8 mouse cellular contexts compared by ENCODE assay signal in genomic region chr7:105581094-105581703, GRCm38 (mm10). TPM values are rescaled to one million over a fixed set of nuclear protein-coding genes. Genes with fewer than 3 reads are reported as not detected.
A peak's percentile ranks its signal among the peaks of the same experiment; 100 is the strongest.
DNase-seq lines count a peak whose midpoint lies in the region; ATAC-seq and TF ChIP-seq lines count a peak whose summit lies in the region.

TSS of gene Apbb1 (minus strand) at chr7:105581653.

- ATAC-seq in forebrain, embryonic 11.5 days (replicated peaks; ENCODE audit: low FRiP score): peak; percentile 94
- ATAC-seq in heart, embryonic 14.5 days (ENCODE audit: insufficient number of reproducible peaks, insufficient read depth, low FRiP score, low read depth): peak; percentile 91
- peak; percentile 90 for ATAC-seq in liver, embryonic 13.5 days (ENCODE audit: low read depth)
- peak; percentile 88 for ATAC-seq in stomach, embryonic 14.5 days (ENCODE audit: insufficient number of reproducible peaks, insufficient read depth, low FRiP score, low read depth)

- H3K36me3 ChIP-seq in ES-Bruce4 (ENCODE audit: control insufficient read depth, insufficient read depth, low read length, poor library complexity, severe bottlenecking): no peaks in the 10 kb centered on the region
- no peaks in the 10 kb centered on the region for H3K36me3 ChIP-seq in forebrain, embryonic 11.5 days (ENCODE audit: control insufficient read depth, insufficient read depth, low read length)
- no peaks in the 10 kb centered on the region for H3K36me3 ChIP-seq in heart, embryonic 14.5 days (ENCODE audit: control insufficient read depth, insufficient read depth, low read length)
- no peaks in the 10 kb centered on the region for H3K36me3 ChIP-seq in liver, embryonic 13.5 days
- H3K36me3 ChIP-seq in stomach, embryonic 14.5 days (ENCODE audit: control insufficient read depth, insufficient read depth, low read length): no peaks in the 10 kb centered on the region

- H3K4me2 ChIP-seq in forebrain, embryonic 11.5 days (ENCODE audit: low read depth, low read length, severe bottlenecking): peak within 1 kb of the TSS; percentile 69
- H3K4me2 ChIP-seq in heart, embryonic 14.5 days (ENCODE audit: low read length): peak within 1 kb of the TSS; percentile 57
- peak within 1 kb of the TSS; percentile 80 for H3K4me2 ChIP-seq in liver, embryonic 13.5 days
- H3K4me2 ChIP-seq in stomach, embryonic 14.5 days (replicated peaks; ENCODE audit: low read depth, low read length): peak within 1 kb of the TSS; percentile 76

- H3K4me1 ChIP-seq in ES-Bruce4 (ENCODE audit: control insufficient read depth, insufficient read depth, low read length): no peaks in the 10 kb centered on the region
- peaks cover 4% of the 10 kb centered on the region for H3K4me1 ChIP-seq in forebrain, embryonic 11.5 days (replicated peaks; ENCODE audit: control insufficient read depth, insufficient read depth, low read length)
- peaks cover 0 to 13% of the 10 kb centered on the region in 2 experiments; a peak in 2 of 4 replicates for H3K4me1 ChIP-seq in heart, embryonic 14.5 days (ENCODE audit: control insufficient read depth in 2 of 2, insufficient read depth in 2 of 2, low read length in 2 of 2)
- H3K4me1 ChIP-seq in liver, embryonic 13.5 days (replicated peaks): peaks cover 14% of the 10 kb centered on the region
- H3K4me1 ChIP-seq in stomach, embryonic 14.5 days (ENCODE audit: control insufficient read depth, insufficient read depth, low read length): 0 out of 2 replicates have a peak, but pooled peaks cover 8% of the 10 kb centered on the region

- H3K27me3 ChIP-seq in ES-Bruce4 (ENCODE audit: control insufficient read depth, insufficient read depth, low read length, poor library complexity, severe bottlenecking): no peaks in the 10 kb centered on the region; the same call in 1 of the 2 replicates
- no peaks in the 10 kb centered on the region for H3K27me3 ChIP-seq in forebrain, embryonic 11.5 days (ENCODE audit: control insufficient read depth, insufficient read depth, low read length)
- H3K27me3 ChIP-seq in heart, embryonic 14.5 days (ENCODE audit: control insufficient read depth, insufficient read depth, low read length): no peaks in the 10 kb centered on the region
- peaks cover 33% of the 10 kb centered on the region for H3K27me3 ChIP-seq in liver, embryonic 13.5 days
- H3K27me3 ChIP-seq in stomach, embryonic 14.5 days (ENCODE audit: control insufficient read depth, insufficient read depth, low read length): no peaks in the 10 kb centered on the region

- H3K9me3 ChIP-seq in ES-Bruce4 (replicated peaks; ENCODE audit: control insufficient read depth, insufficient read depth, low read length, poor library complexity, severe bottlenecking): no peaks in the 10 kb centered on the region
- no peaks in the 10 kb centered on the region for H3K9me3 ChIP-seq in forebrain, embryonic 11.5 days (ENCODE audit: control insufficient read depth, low read length)
- no peaks in the 10 kb centered on the region for H3K9me3 ChIP-seq in heart, embryonic 14.5 days (ENCODE audit: control insufficient read depth, low read length)
- no peaks in the 10 kb centered on the region for H3K9me3 ChIP-seq in liver, embryonic 13.5 days (replicated peaks)
- H3K9me3 ChIP-seq in stomach, embryonic 14.5 days (ENCODE audit: control insufficient read depth, low read depth, low read length): no peaks in the 10 kb centered on the region

- no peak for TF ChIP-seq CTCF in ES-Bruce4 (IDR thresholded peaks at IDR 0.05; ENCODE audit: low read depth, low read length)

- peak within 1 kb of the TSS; percentile 90 for H3K4me3 ChIP-seq in ES-Bruce4 (ENCODE audit: low read depth, low read length)
- H3K4me3 ChIP-seq in forebrain, embryonic 11.5 days (ENCODE audit: low read depth, low read length): peak within 1 kb of the TSS; percentile 78
- peak within 1 kb of the TSS; percentile 54 to 91 for H3K4me3 ChIP-seq in heart, embryonic 14.5 days (ENCODE audit: control insufficient read depth in 1 of 2, insufficient read depth in 1 of 2, low read depth in 1 of 2, low read length in 2 of 2)
- H3K4me3 ChIP-seq in liver, embryonic 13.5 days (replicated peaks): peak within 1 kb of the TSS; percentile 64
- peak within 1 kb of the TSS; percentile 75 for H3K4me3 ChIP-seq in stomach, embryonic 14.5 days (ENCODE audit: low read depth, low read length)

- DNase-seq in c-Kit-positive CD71-positive TER-119-positive erythroid progenitor cells, embryonic 14.5 days (ENCODE audit: low spot score): peak; percentile 12
- DNase-seq in forebrain, embryonic 11.5 days (ENCODE audit: low spot score): peak; percentile 91
- DNase-seq in kidney, postnatal 10 days: peak; percentile 86
- DNase-seq in liver, embryonic 13.5 days: peak; percentile 40
- DNase-seq in natural killer cell, adult 2 months (ENCODE audit: low spot score in 2 of 2): peak; percentile 26 to 48

- peak within 1 kb of the TSS; percentile 13 for H3K9ac ChIP-seq in ES-Bruce4 (ENCODE audit: low read depth, poor library complexity, severe bottlenecking)
- H3K9ac ChIP-seq in forebrain, embryonic 11.5 days (ENCODE audit: low read length): peak within 1 kb of the TSS; percentile 80
- H3K9ac ChIP-seq in heart, embryonic 14.5 days (ENCODE audit: low read length): peak within 1 kb of the TSS; percentile 58
- H3K9ac ChIP-seq in liver, embryonic 13.5 days: peak within 1 kb of the TSS; percentile 68
- peak within 1 kb of the TSS; percentile 49 for H3K9ac ChIP-seq in stomach, embryonic 14.5 days (replicated peaks; ENCODE audit: low read depth, low read length)

- no peak for TF ChIP-seq EP300 in ES-Bruce4 (IDR thresholded peaks at IDR 0.05; ENCODE audit: insufficient read depth, low read depth, low read length)

- no peak for TF ChIP-seq POLR2A in ES-Bruce4 (IDR thresholded peaks at IDR 0.05; ENCODE audit: insufficient read depth, low read length)

- WGBS in forebrain, embryonic 11.5 days: under 1% methylated on average over 32 of the region's 54 CpGs
- WGBS in heart, embryonic 14.5 days: under 1% methylated on average over 46 of the region's 54 CpGs
- WGBS in liver, embryonic 13.5 days (ENCODE audit: insufficient replicate concordance): under 1% methylated on average over 54 of the region's 54 CpGs
- under 1% methylated on average over 51 of the region's 54 CpGs for WGBS in stomach, embryonic 14.5 days

- no peak within 1 kb of the TSS for H3K27ac ChIP-seq in ES-Bruce4 (ENCODE audit: insufficient read depth, low read length)
- H3K27ac ChIP-seq in forebrain, embryonic 11.5 days (ENCODE audit: low read depth, low read length): peak within 1 kb of the TSS; percentile 75
- H3K27ac ChIP-seq in heart, embryonic 14.5 days (replicated peaks in 1 of 2; ENCODE audit: control insufficient read depth in 1 of 2, insufficient read depth in 1 of 2, low read depth in 2 of 2, low read length in 2 of 2): peak within 1 kb of the TSS; percentile 61 to 89
- H3K27ac ChIP-seq in liver, embryonic 13.5 days: no peak within 1 kb of the TSS
- H3K27ac ChIP-seq in stomach, embryonic 14.5 days (ENCODE audit: low read length): peak within 1 kb of the TSS; percentile 63; the same call in 1 of the 2 replicates

RNA-seq across cellular contexts. Expression of gene Apbb1, which starts in this region (rescaled TPM):
- polyA plus RNA-seq in ES-Bruce4 (2011; ENCODE audit: insufficient read depth, insufficient read length, low read depth, missing spikeins): 14.7 and 16.0 TPM in 2 replicates
- 106 and 117 TPM in 2 replicates for polyA plus RNA-seq in forebrain, embryonic 11.5 days (2014; fragmentation: Nextera tagmentation; extraction: Ambion mirVana)
- 37.3 and 39.6 TPM in 2 replicates for polyA plus RNA-seq in heart, embryonic 14.5 days (2014; fragmentation: Nextera tagmentation; extraction: Ambion mirVana)
- polyA plus RNA-seq in liver, embryonic 13.5 days (2015; fragmentation: Nextera tagmentation; extraction: Ambion mirVana): 4.1 TPM in 2 replicates
- 41.8 and 47.2 TPM in 2 replicates for polyA plus RNA-seq in stomach, embryonic 14.5 days (2014; fragmentation: Nextera tagmentation; extraction: Ambion mirVana)

Comparison
In these comparisons a context has a peak if more than half of its experiments do, and no peak if none do; other contexts are left out.
1. H3K27ac ChIP-seq: peak in forebrain, embryonic 11.5 days (single experiment), heart, embryonic 14.5 days (2 of 2) and stomach, embryonic 14.5 days (single experiment); none in ES-Bruce4 (single experiment) and liver, embryonic 13.5 days (single experiment).
2. H3K9ac ChIP-seq: peak in every context shown above with its lines; median percentile 80 in forebrain, embryonic 11.5 days; 68 in liver, embryonic 13.5 days; 58 in heart, embryonic 14.5 days; 49 in stomach, embryonic 14.5 days; 13 in ES-Bruce4.
3. DNase-seq: peak in every context shown above with its lines; median percentile 91 in forebrain, embryonic 11.5 days; 86 in kidney, postnatal 10 days; 40 in liver, embryonic 13.5 days; 37 in natural killer cell, adult 2 months; 12 in c-Kit-positive CD71-positive TER-119-positive erythroid progenitor cells, embryonic 14.5 days.
4. Peak in every context shown above with its lines, with median percentiles within 50 percentile points of each other: H3K4me3 ChIP-seq, ATAC-seq and H3K4me2 ChIP-seq.